Mouse (Mus musculus) embryonic facial prominence, embryonic 15.5 days (tissue): ENCODE measurements at regions not wholly inside any gene's neighbourhood (a gene's known extent, or its start where the extent isn't known, plus 50 kb on each side); places are given as distances from the start of the nearest gene placed in this dataset.

Experiments used
- ATAC-seq: fragments of 200-750 bp; cut with Nextera tagmentation; 2 replicates; pipeline ENCODE4 v1.8.0; 2017; ENCODE audit warnings: low read depth, moderate TSS enrichment; ENCODE audit not compliant: insufficient number of reproducible peaks, low FRiP score, low TSS enrichment
- H3K27ac ChIP-seq: fragments of 300-500 bp; sonication (generic); replicated peaks from 2 replicates; pipeline ENCODE4 v1.5.1; 2015; ENCODE audit warnings: mild to moderate bottlenecking, inconsistent platforms
- H3K27me3 ChIP-seq: fragments of 300-500 bp; sonication (generic); 2 replicates; pipeline ENCODE4 v1.6.1; 2015; ENCODE audit warnings: inconsistent platforms
- H3K36me3 ChIP-seq: fragments of 300-500 bp; sonication (generic); 2 replicates; pipeline ENCODE4 v1.6.1; 2015; ENCODE audit warnings: mild to moderate bottlenecking, inconsistent platforms
- H3K4me1 ChIP-seq: fragments of 300-500 bp; sonication (generic); 2 replicates; pipeline ENCODE4 v1.6.1; 2015; ENCODE audit warnings: inconsistent platforms
- H3K4me2 ChIP-seq: fragments of 300-500 bp; sonication (generic); replicated peaks from 2 replicates; pipeline ENCODE4 v1.6.1; 2015; ENCODE audit warnings: mild to moderate bottlenecking, inconsistent platforms
- H3K4me3 ChIP-seq: fragments of 300-500 bp; sonication (generic); replicated peaks from 2 replicates; pipeline ENCODE4 v1.5.1; 2015; ENCODE audit warnings: mild to moderate bottlenecking, inconsistent platforms
- H3K9ac ChIP-seq: fragments of 300-500 bp; sonication (generic); 2 replicates; pipeline ENCODE4 v1.6.1; 2015; ENCODE audit warnings: inconsistent platforms
- H3K9me3 ChIP-seq: fragments of 300-500 bp; sonication (generic); replicated peaks from 2 replicates; pipeline ENCODE4 v1.6.1; 2016; ENCODE audit warnings: inconsistent platforms
- WGBS: fragments of 180-500 bp; shearing (Covaris S2); methylation state at CpG from one replicate; pipeline ENCODE4 v1.1.7; 2015; 5-methylcytosine and 5-hydroxymethylcytosine counted together

- no peaks in the 10 kb centered on the region for H3K36me3 ChIP-seq
- no peak overlapping the region for H3K27ac ChIP-seq
- no peak overlapping the region for H3K4me3 ChIP-seq
- peaks cover 16% of the 10 kb centered on the region for H3K27me3 ChIP-seq
- WGBS: 68% methylated on average over 4 of the region's 4 CpGs
- no peak overlapping the region for H3K9ac ChIP-seq
- H3K9me3 ChIP-seq: no peaks in the 10 kb centered on the region
- H3K4me1 ChIP-seq: no peaks in the 10 kb centered on the region
- ATAC-seq: no peak
- no peak overlapping the region for H3K4me2 ChIP-seq
Measured at GRCm38 (mm10) chrX:167152611-167153010, 56.5 kb downstream of the Tmsb4x start.

GRCm38 (mm10) chrX:167151341-167151740, 57.8 kb downstream of the Tmsb4x start:
- ATAC-seq: no peak
- H3K9ac ChIP-seq: no peak overlapping the region
- no peaks in the 10 kb centered on the region for H3K9me3 ChIP-seq
- H3K27ac ChIP-seq: no peak overlapping the region
- H3K4me2 ChIP-seq: no peak overlapping the region
- H3K36me3 ChIP-seq: no peaks in the 10 kb centered on the region
- H3K4me3 ChIP-seq: no peak overlapping the region
- no peaks in the 10 kb centered on the region for H3K4me1 ChIP-seq
- WGBS: 67% methylated on average over 3 of the region's 3 CpGs
- H3K27me3 ChIP-seq: peaks cover 16% of the 10 kb centered on the region

GRCm38 (mm10) chrX:167149400-167149799, 59.7 kb downstream of the Tmsb4x start:
- Histone ChIP-seq H3K9ac (no peak overlapping the region), H3K4me2 (no peak overlapping the region), H3K4me1 (no peaks in the 10 kb centered on the region), H3K4me3 (no peak overlapping the region), H3K36me3 (no peaks in the 10 kb centered on the region), H3K9me3 (no peaks in the 10 kb centered on the region), H3K27me3 (peaks cover 15% of the 10 kb centered on the region), H3K27ac (no peak overlapping the region)
- no peak for ATAC-seq
- WGBS: 94% methylated on average over 4 of the region's 4 CpGs

DNA sequence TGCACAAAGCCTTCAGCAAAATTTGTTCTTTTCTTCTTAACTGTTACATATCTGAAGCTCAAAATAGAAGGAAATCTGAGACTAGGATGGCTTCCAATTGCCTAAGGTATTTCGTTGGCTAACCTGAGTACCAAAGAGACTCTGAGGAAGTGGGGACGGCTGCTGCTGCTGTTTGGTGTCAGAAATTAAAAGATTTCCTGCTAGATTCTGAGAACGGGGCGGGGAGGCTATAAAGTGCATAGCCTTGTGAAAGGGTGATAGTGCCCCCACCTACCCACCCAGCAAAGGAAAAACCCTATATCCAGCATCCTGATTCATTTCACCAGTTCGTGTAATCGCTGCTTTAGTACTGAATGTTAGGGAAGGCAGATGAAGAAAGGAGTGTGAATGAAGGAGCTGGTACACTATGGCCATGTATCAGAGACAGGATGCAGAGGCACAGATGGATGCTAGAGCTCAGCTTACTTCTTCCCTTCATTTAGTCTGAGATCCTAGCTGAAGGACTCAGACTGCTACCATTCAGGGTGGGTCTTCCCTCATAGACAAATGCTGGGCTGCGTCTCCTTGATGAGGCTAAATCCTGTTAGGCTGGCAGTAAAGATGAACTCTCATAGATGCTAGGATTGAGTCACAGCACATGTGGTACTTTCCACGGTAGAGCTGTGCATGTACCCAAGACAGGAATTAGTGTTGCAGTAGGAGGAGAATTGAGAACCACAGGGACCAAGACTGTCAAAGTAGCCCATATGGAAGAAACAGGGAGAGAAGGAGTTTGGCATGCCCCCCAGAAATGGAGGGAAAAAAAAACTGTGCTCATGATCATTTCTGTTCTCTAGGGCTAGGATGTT, 62.4 kb downstream of the Tmsb4x start:
- Histone ChIP-seq H3K4me3 (no peak overlapping the region), H3K9ac (no peak overlapping the region), H3K4me2 (no peak overlapping the region), H3K27ac (no peak overlapping the region), H3K36me3 (no peaks in the 10 kb centered on the region), H3K9me3 (no peaks in the 10 kb centered on the region), H3K27me3 (peaks cover 7% of the 10 kb centered on the region), H3K4me1 (no peaks in the 10 kb centered on the region)
- WGBS: 67% methylated on average over 8 of the region's 8 CpGs
- ATAC-seq: no peak

DNA sequence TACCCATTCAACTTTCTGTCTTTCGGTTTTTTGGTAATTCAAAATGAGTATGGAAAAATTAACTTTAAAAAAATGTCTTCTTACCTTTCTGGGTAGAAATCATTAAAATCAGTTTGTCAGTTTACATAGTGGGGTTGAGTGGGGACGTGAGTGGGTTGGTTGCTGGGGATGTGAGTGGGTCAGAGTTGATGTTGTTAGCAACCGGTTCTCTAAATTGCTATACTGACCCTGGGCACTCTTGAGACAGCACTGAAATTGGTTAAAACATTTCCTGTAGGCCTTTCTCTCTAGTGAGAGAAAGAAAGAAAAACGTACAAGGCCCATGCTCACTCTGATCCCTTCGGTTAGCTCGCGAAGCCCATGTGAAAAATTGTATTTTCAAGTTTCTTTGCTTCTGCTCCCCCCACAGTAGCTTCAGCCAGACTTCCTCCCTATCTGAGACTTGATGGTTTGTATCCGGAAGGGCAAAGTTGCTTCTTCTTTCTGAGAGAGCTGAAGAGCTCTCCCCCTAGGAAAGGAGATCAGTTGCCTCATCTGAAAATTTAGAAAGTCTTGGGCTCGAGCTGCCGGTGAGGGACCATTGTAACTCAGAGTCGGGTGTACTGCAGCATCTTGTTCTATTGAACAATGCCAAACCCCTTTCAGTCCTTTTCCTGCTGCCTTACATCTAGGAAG, 63.5 kb downstream of the Tmsb4x start:
- H3K9ac ChIP-seq: no peak overlapping the region
- no peaks in the 10 kb centered on the region for H3K36me3 ChIP-seq
- H3K4me2 ChIP-seq: no peak overlapping the region
- no peaks in the 10 kb centered on the region for H3K9me3 ChIP-seq
- no peak overlapping the region for H3K4me3 ChIP-seq
- WGBS: 78% methylated on average over 11 of the region's 11 CpGs
- no peak overlapping the region for H3K27ac ChIP-seq
- ATAC-seq: no peak
- H3K4me1 ChIP-seq: no peaks in the 10 kb centered on the region
- H3K27me3 ChIP-seq: peaks cover 7% of the 10 kb centered on the region

DNA sequence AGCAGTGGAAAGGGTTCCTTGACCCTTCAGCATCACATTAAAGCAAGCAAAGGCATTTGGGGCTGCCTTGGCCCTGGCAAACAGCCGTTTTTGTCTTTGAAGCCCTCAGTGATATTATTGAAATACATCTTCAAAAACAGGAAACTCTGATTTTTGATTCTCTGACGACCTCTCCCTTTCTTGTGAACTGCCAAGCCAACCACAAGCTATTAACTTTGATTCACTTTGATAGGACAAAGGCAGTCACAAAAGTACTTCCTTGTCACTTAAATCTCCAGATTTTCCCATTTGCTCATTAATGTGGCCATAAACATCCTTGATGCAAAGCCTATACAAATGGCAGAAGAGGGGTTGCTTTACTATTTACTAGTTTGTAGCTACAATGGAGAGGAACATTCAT, 70.0 kb downstream of the Tmsb4x start:
- Histone ChIP-seq H3K27me3 (no peaks in the 10 kb centered on the region; the same call in 1 of the 2 replicates), H3K9ac (no peak overlapping the region), H3K36me3 (no peaks in the 10 kb centered on the region), H3K4me3 (no peak overlapping the region), H3K4me1 (no peaks in the 10 kb centered on the region), H3K4me2 (no peak overlapping the region), H3K9me3 (no peaks in the 10 kb centered on the region), H3K27ac (no peak overlapping the region)
- no peak for ATAC-seq
- 50% methylated on average over 2 of the region's 2 CpGs for WGBS

DNA sequence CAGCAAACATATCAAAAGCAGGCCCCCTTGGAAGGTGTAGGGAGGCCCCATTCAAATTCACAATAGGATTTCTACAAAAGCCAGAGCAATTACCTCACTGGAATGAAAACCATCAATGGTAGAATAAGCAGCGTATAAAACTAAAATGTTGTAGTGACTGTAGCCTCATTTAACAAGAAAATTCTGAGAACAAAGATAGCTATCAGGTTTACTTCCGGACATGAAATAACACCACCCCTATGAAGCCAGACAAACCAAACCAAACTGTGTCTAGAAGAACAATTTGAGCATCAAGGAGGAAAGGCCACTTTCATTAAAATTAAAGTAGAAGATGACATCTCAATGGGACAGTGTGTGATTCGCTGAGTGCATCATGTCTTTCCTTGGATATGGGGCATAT, 74.9 kb downstream of the Tmsb4x start:
- peaks cover 13% of the 10 kb centered on the region for H3K27me3 ChIP-seq
- WGBS: 79% methylated on average over 3 of the region's 3 CpGs
- H3K9ac ChIP-seq: no peak overlapping the region

DNA sequence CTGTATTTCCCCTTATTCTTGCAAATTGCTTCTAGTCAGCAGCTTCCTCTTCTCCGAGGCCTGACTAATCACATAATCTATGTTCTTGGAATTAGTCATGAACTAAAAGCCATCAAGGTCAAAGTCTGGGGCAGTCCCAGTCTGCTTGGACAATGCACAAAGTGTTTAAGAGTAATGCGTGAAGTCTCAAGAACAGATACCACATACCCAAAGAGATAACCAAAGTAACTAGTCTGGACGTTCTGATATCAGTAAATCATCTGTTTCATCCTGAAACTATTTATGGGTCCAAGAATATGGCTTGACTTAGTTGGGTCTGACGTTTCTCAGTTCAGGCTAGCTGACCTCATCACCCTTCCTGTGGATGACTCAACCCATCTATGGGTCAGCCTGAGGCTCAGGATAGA, 76.1 kb downstream of the Tmsb4x start:
- Histone ChIP-seq H3K36me3 (no peaks in the 10 kb centered on the region), H3K4me2 (no peak overlapping the region), H3K9ac (no peak overlapping the region), H3K4me3 (no peak overlapping the region), H3K4me1 (no peaks in the 10 kb centered on the region), H3K27me3 (peaks cover 14% of the 10 kb centered on the region), H3K27ac (no peak overlapping the region), H3K9me3 (no peaks in the 10 kb centered on the region)
- WGBS: 66% methylated on average over 4 of the region's 4 CpGs
- no peak for ATAC-seq

More for the DNA sequence above, 74.9 kb downstream of the Tmsb4x start:
- no peak for ATAC-seq
- no peaks in the 10 kb centered on the region for H3K9me3 ChIP-seq
- no peaks in the 10 kb centered on the region for H3K4me1 ChIP-seq
- no peaks in the 10 kb centered on the region for H3K36me3 ChIP-seq
- no peak overlapping the region for H3K27ac ChIP-seq
- no peak overlapping the region for H3K4me3 ChIP-seq
- no peak overlapping the region for H3K4me2 ChIP-seq

DNA sequence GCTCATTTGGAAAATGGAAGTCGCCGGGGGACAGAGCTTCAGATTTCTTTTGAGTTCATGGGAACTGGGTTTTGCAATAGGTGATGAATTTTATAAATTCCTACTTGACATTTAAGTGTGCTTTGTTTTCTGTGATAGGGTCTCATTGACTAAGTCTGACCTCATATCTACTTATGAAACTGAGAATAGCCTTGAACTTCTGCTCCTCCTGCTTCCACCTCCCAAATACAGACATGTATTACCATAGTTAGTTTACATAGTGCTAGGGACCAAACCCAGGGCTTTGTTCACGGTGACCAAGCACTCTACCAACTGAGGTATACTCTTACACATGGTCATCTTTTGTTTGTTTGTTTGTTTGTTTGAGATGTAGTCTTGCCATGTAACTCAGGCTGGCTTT, 77.8 kb downstream of the Tmsb4x start:
- H3K27me3 ChIP-seq: peaks cover 16% of the 10 kb centered on the region; the same call in 1 of the 2 replicates
- H3K27ac ChIP-seq: no peak overlapping the region
- H3K9me3 ChIP-seq: no peaks in the 10 kb centered on the region
- ATAC-seq: no peak
- no peak overlapping the region for H3K4me3 ChIP-seq
- H3K4me1 ChIP-seq: no peaks in the 10 kb centered on the region
- H3K9ac ChIP-seq: no peak overlapping the region
- H3K36me3 ChIP-seq: no peaks in the 10 kb centered on the region
- WGBS: 82% methylated on average over 3 of the region's 3 CpGs
- H3K4me2 ChIP-seq: no peak overlapping the region

DNA sequence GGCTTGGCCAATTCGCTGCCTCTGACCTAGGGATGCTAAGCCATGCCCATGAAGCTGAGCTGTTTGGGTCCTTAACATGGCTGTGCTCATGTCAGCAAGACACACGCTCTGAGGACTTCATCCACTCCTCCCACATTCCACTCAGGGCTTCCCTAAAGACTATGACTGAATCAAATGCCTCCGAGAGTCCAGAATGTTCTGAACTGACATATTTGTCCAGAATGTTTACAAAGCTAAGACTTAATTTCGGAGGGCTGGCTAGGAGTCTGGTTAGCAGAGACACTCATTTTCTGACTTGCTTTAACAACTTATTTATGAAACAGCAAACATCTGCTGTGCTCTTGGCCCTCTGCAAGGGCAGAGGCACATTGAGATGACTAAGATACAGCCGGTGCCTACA, 78.5 kb downstream of the Tmsb4x start:
- ATAC-seq: no peak
- no peak overlapping the region for H3K27ac ChIP-seq
- no peak overlapping the region for H3K4me3 ChIP-seq
- no peaks in the 10 kb centered on the region for H3K36me3 ChIP-seq
- no peak overlapping the region for H3K4me2 ChIP-seq
- H3K9ac ChIP-seq: no peak overlapping the region
- 66% methylated on average over 5 of the region's 5 CpGs for WGBS
- no peaks in the 10 kb centered on the region for H3K4me1 ChIP-seq
- peaks cover 16% of the 10 kb centered on the region; the same call in 1 of the 2 replicates for H3K27me3 ChIP-seq
- no peaks in the 10 kb centered on the region for H3K9me3 ChIP-seq

GRCm38 (mm10) chrX:167119288-167119687, 89.8 kb downstream of the Tmsb4x start:
- no peaks in the 10 kb centered on the region for H3K36me3 ChIP-seq
- ATAC-seq: no peak
- H3K27me3 ChIP-seq: peaks cover 7% of the 10 kb centered on the region; the same call in 1 of the 2 replicates
- H3K4me1 ChIP-seq: no peaks in the 10 kb centered on the region
- 81% methylated on average over 4 of the region's 4 CpGs for WGBS
- no peak overlapping the region for H3K27ac ChIP-seq
- no peak overlapping the region for H3K4me2 ChIP-seq
- H3K9me3 ChIP-seq: no peaks in the 10 kb centered on the region
- H3K4me3 ChIP-seq: no peak overlapping the region
- no peak overlapping the region for H3K9ac ChIP-seq
